Mouse (Mus musculus) left cerebral cortex, postnatal 4 days (tissue): Measurements from ENCODE around the gene Tmem192. TPM values are rescaled to one million over a fixed set of nuclear protein-coding genes. Genes with fewer than 3 reads are reported as not detected.
"Not testable (repeated sequence)": the region's sequence is repeated elsewhere in the genome, so short reads cannot be mapped to it uniquely, and the experiment has no call there.

Source experiments
- DNase-seq: peaks from one replicate; pipeline ENCODE4 v3.0.0-alpha.2; 2022
- intact Hi-C: fragments of 180-260 bp; cut with DNase I; formaldehyde crosslinking; loops from one replicate; pipeline ENCODE4 v1.15.1; 2025
- total RNA-seq, 2 experiments: library from RNA; stranded (reverse); gene quantifications; 2 replicates each; pipeline ENCODE4 v1.2.3; 2021

Gene Tmem192
- total RNA-seq, 2 experiments from 2014 or later = 14.1 to 18.7 TPM

- intact Hi-C loops = no loop called here
- no peak for DNase-seq
Measured at GRCm38 (mm10) chr8:64952101-64952500, 5.1 kb downstream of the Tmem192 start.

GRCm38 (mm10) chr8:64959025-64959424 lies 12.0 kb downstream of the Tmem192 start:
- intact Hi-C loops = no loop called here

GRCm38 (mm10) chr8:64962836-64963235 lies 15.9 kb downstream of the Tmem192 start:
- no peak for DNase-seq
- intact Hi-C loops = no loop called here

More at GRCm38 (mm10) chr8:64959025-64959424, 12.0 kb downstream of the Tmem192 start:
- no peak for DNase-seq

GRCm38 (mm10) chr8:64983150-64983897 lies 36.3 kb downstream of the Tmem192 start:
- peak; percentile 58 for DNase-seq
- intact Hi-C loops = no loop called here

- intact Hi-C loops = no loop called here
- DNase-seq = no peak
Measured at GRCm38 (mm10) chr8:64987731-64988130, 40.7 kb downstream of the Tmem192 start, which contains the start of gene Trim75. Gene Trim75 (minus strand): TSS chr8:64987831.

- DNase-seq = no peak
- intact Hi-C loops = no loop called here
Measured at GRCm38 (mm10) chr8:64998806-64999365, 51.9 kb downstream of the Tmem192 start.

- DNase-seq, intact Hi-C loops: not testable (repeated sequence)
Measured at GRCm38 (mm10) chr8:65007616-65008015, 60.6 kb downstream of the Tmem192 start.

GRCm38 (mm10) chr8:65018423-65018822 lies 71.4 kb downstream of the Tmem192 start, which contains the start of the genes Trim61 and Trim60:
Gene Trim61 (minus strand): TSS chr8:65018523.
Gene Trim60 (minus strand): TSS chr8:65018584.
- no peak for DNase-seq
- intact Hi-C loops = no loop called here

Other genes starting within 250 kb of the Tmem192 start
- gene Msmo1, start 213.4 kb upstream of the Tmem192 start, total RNA-seq = 100 to 1,000 TPM; 123 to 129 TPM
- gene Klhl2, start 97.2 kb upstream of the Tmem192 start, total RNA-seq = 100 to 1,000 TPM in 1 of 2 experiments, 10 to 100 TPM in 1; 97.3 to 103 TPM
- not detected for gene Trim75, start 40.6 kb downstream of the Tmem192 start, total RNA-seq
- gene Trim61, start 71.3 kb downstream of the Tmem192 start, total RNA-seq = not detected
- not detected for gene Trim60, start 71.4 kb downstream of the Tmem192 start, total RNA-seq
- under 1 TPM in 1 of 2 experiments, not detected in 1; 0.56 TPM for gene Apela, start 90.2 kb downstream of the Tmem192 start, total RNA-seq
- not detected for gene Gm10663, start 127.8 kb downstream of the Tmem192 start, total RNA-seq
- gene BC030870, start 182.4 kb downstream of the Tmem192 start, total RNA-seq = not detected